Mouse (Mus musculus): ENCODE measurements around the gene Vmn1r38.
"Not testable (repeated sequence)": the region's sequence is repeated elsewhere in the genome, so short reads cannot be mapped to it uniquely, and the experiment has no call there.

The Vmn1r38 gene

DNA sequence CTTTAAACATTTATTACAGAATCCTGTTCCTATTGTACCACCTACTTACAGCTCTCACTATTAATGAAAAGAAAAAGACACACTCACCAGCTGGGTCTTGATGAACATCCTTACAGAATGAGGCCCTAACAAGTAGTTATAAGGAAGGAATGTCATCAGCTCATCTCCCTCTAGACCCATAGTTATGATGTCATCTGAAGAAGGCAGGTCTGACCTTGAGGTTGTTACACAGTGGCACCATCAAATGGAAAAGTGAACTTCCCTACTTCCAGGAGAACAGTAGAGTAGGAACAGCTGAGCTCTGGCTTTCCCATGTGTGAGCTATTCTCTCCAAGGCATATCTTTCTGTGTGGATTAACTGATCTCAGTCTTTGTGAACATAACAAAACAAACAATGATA, at the start of gene Vmn1r38:
Gene Vmn1r38 (minus strand): TSS at position 101 of the 400 bp plus-strand sequence.
- DNase-seq (ENCODE audit: low read depth, low spot score): not testable (repeated sequence)

DNA sequence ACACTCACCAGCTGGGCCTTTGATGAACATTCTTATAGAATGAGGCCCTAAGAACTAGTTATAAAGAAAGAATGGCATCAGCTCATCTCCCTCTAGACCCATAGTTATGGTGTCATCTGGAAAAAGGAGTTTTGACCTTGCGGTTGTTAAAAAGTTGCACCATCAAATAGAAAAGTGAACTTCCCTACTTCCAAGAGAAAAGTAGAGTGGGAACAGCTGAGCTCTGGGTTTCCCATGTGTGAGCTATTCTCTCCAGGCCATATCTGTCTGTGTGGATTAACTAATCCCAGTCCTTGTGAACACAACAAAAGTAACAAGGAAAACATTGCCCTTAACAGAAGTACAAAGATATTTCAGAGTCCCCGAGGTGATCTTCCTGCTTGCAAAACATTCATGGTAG, 28.1 kb upstream of the Vmn1r38 start, which contains the start of gene Vmn1r39:
Gene Vmn1r39 (minus strand): TSS at position 101 of the 400 bp plus-strand sequence.
- no peak for DNase-seq (ENCODE audit: low read depth, low spot score)

DNA sequence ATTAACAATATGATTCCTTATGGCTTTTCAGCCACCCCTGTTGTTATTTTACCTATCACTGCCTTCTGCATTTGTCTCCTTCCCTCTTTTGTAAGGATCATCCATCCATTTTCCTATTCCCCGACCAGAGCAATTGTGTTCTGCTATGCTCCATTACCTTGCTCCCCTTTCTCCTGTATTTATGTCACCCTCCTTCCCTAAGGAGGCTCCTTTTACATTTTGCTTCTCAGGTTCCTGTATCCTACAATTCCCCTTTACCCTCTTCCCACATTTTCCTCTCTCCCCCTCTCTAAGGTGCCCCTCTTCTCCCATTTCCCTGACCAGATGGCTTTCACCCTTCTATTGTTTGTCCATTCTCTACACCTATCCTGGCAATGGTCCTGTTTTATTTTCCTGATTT, 23.9 kb upstream of the Vmn1r38 start:
- DNase-seq (ENCODE audit: low read depth, low spot score): no peak

DNA sequence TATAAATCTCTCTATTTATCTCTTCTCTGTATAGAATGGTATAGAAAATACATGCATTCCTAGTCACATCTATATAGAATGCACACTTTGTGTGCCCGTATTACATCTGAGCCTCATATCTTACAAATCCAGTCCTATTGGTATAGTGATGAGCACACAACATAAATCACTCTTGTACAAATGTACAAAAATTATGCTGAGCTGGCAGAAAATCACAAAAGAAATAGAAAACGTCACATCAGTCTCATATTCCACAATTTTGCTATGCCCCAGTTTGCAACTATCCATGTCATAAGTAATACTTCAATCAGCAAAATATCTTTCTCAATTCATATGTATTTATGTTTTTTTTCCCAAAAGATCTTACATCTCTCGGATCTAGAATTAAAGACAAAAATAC, 23.3 kb upstream of the Vmn1r38 start:
- no peak for DNase-seq (ENCODE audit: low read depth, low spot score)

DNA sequence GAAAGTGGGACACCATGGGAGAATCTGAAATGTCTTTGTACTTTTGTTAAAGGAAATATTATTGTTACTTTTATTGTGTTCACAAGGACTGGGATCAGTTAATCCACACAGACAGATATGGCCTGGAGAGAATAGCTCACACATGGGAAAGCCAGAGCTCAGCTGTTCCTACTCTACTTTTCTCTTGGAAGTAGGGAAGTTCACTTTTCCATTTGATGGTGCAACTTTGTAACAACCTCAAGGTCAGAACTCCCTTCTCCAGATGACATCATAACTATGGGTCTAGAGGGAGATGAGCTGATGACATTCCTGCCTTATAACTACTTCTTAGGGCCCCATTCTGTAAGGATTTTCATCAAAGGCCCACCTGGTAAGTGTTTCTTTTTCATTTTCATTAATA, 53.3 kb downstream of the Vmn1r38 start, which contains the start of gene Vmn1r37:
Gene Vmn1r37 (plus strand): TSS at position 301 of the 400 bp plus-strand sequence.
- not testable (repeated sequence) for DNase-seq (ENCODE audit: low read depth, low spot score)
